Mouse (Mus musculus): ENCODE measurements at regions not wholly inside any gene's neighbourhood (a gene's known extent, or its start where the extent isn't known, plus 50 kb on each side); places are given as distances from the start of the nearest gene placed in this dataset.
"Not testable (repeated sequence)": the region's sequence is repeated elsewhere in the genome, so short reads cannot be mapped to it uniquely, and the experiment has no call there.

DNA sequence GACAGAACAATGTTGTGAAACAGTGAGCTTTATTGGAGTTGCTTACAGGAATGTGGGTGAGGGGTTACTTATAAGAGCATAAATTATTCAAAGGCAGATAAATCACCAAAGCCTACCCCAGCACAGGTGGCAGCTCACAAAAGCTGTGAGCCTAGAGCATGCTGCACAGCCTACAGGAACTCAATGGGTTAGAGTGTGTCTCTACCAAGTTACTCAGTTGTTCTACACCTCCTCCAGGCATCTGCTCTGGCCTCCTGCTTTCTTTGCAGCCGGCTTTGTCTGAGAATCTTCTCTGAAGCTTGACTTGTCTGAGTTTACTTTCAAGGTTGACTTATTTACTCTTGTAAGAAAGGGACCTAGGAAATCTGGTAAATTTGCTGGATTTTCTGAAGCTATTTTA, 336.5 kb downstream of the Fscb start:
- Histone ChIP-seq H3K27ac (replicated peaks) (no peak overlapping the region), H3K36me3 (no peaks in the 10 kb centered on the region), H3K4me1 (replicated peaks) (no peaks in the 10 kb centered on the region), H3K4me3 (no peak overlapping the region), H3K9me3 (no peaks in the 10 kb centered on the region), H3K27me3 (no peaks in the 10 kb centered on the region), H3K4me2 (no peak overlapping the region), H3K9ac (no peak overlapping the region)
- WGBS: 70% methylated on average over 1 of the region's 1 CpGs
- no peak for ATAC-seq (ENCODE audit: low read depth)

DNA sequence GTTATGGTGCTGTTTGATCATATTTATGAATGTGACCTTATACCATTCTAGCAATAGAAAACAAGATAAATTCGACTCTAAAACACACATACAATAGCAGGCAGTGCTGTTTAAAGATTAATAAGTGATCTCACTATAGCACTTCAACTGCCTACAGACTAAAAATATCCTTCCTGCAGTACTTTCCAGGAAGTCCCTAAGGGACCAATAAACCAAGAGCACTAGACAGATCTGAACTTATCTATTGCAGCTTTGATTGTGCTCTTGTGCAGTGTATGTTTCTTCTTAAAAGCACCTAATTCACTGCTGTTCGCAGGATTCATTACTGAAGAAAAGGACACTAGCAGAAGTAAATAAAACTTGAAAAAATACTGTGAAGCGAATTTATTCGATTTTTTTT, 358.1 kb downstream of the Fscb start:
- no peak overlapping the region for H3K4me2 ChIP-seq
- no peaks in the 10 kb centered on the region for H3K27me3 ChIP-seq
- no peaks in the 10 kb centered on the region for H3K9me3 ChIP-seq
- 0 out of 2 replicates have a peak, but pooled peaks have one; percentile 11 for ATAC-seq (ENCODE audit: low read depth)
- H3K4me3 ChIP-seq: no peak overlapping the region
- no peak overlapping the region for H3K9ac ChIP-seq
- no peaks in the 10 kb centered on the region for H3K36me3 ChIP-seq
- WGBS: 73% methylated on average over 4 of the region's 4 CpGs
- H3K4me1 ChIP-seq (replicated peaks): no peaks in the 10 kb centered on the region
- no peak overlapping the region for H3K27ac ChIP-seq (replicated peaks)

DNA sequence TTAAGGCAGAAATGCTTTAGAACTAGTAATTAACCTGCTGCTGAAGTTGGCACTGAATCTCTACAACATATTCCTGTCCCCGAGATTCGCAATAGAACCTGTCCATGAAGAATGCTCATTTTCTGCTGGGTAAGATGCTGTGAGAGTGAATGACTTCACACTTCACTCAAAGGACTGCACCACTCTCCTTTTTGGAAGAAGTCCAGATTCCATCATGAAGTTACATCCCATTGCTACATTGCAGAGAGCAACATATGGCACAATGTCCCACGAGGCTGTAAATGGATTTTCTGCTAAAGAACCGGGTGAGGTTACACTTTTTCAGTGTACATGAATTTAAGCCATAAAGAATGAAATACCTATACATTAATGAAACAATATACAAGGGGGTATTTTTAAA, 360.0 kb downstream of the Fscb start:
- H3K27me3 ChIP-seq: no peaks in the 10 kb centered on the region
- H3K4me1 ChIP-seq (replicated peaks): no peaks in the 10 kb centered on the region
- no peak overlapping the region for H3K27ac ChIP-seq (replicated peaks)
- H3K9ac ChIP-seq: no peak overlapping the region
- H3K36me3 ChIP-seq: no peaks in the 10 kb centered on the region
- no peak overlapping the region for H3K4me3 ChIP-seq
- ATAC-seq (ENCODE audit: low read depth): no peak
- H3K9me3 ChIP-seq: no peaks in the 10 kb centered on the region
- no peak overlapping the region for H3K4me2 ChIP-seq
- 66% methylated on average over 4 of the region's 4 CpGs for WGBS

- Histone ChIP-seq H3K27ac (replicated peaks) (no peak overlapping the region), H3K27me3 (no peaks in the 10 kb centered on the region), H3K4me3 (no peak overlapping the region), H3K4me1 (replicated peaks) (no peaks in the 10 kb centered on the region), H3K4me2 (no peak overlapping the region), H3K9me3 (no peaks in the 10 kb centered on the region), H3K36me3 (no peaks in the 10 kb centered on the region), H3K9ac (no peak overlapping the region)
- WGBS: 43% methylated on average over 2 of the region's 2 CpGs
- ATAC-seq (ENCODE audit: low read depth): no peak
Measured at GRCm38 (mm10) chr12:64104214-64104613, 370.3 kb downstream of the Fscb start.

DNA sequence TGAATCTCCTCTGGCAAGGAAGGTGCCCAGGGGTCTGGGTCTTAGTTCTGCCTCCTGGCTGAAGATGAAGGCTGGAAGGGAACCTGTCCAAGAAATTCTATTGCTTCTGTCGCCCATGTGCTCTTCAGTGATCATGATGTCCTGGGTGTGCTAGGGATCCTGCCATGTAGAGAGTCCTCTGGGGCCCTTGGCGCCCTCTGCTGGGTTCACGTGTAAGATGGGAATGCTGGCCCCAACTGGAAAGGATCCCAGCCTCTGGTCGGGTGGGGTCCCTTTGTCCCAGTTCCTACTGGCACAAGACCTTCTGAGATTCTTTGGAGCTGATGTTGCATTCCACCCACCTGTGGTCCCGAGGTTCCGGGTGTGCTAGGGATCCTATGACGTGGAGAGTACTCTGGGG, 397.7 kb downstream of the Fscb start:
- H3K36me3 ChIP-seq: no peaks in the 10 kb centered on the region
- H3K27me3 ChIP-seq: no peaks in the 10 kb centered on the region
- no peaks in the 10 kb centered on the region for H3K4me1 ChIP-seq (replicated peaks)

DNA sequence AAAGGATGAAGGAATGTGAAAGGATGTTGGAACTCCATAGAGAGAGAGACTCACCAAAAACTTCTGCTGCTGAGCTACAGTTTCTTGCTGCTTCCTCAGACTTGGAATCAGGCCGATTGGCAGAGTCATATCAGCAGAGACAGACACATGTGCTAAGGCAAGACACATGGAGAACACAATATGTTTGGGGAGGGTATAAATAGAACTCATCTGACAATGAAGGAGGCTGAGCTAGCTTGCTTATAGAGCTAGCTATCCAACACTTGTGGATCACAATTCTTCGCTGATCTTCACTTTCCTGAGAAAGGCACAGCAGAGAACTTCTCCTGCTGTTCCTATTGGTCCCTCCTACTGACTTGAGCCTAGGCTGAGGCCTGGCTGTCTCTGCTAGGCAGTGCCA, 429.0 kb downstream of the Fscb start:
- no peak overlapping the region for H3K9ac ChIP-seq
- no peaks in the 10 kb centered on the region for H3K27me3 ChIP-seq
- H3K4me3 ChIP-seq: no peak overlapping the region
- no peaks in the 10 kb centered on the region for H3K4me1 ChIP-seq (replicated peaks)
- no peak overlapping the region for H3K27ac ChIP-seq (replicated peaks)
- no peaks in the 10 kb centered on the region for H3K9me3 ChIP-seq
- 88% methylated on average over 2 of the region's 2 CpGs for WGBS
- no peak for ATAC-seq (ENCODE audit: low read depth)
- no peaks in the 10 kb centered on the region for H3K36me3 ChIP-seq
- H3K4me2 ChIP-seq: no peak overlapping the region

More for the DNA sequence above, 397.7 kb downstream of the Fscb start:
- no peak overlapping the region for H3K4me2 ChIP-seq
- WGBS: 68% methylated on average over 7 of the region's 7 CpGs
- H3K9me3 ChIP-seq: no peaks in the 10 kb centered on the region
- H3K9ac ChIP-seq: no peak overlapping the region
- H3K27ac ChIP-seq (replicated peaks): no peak overlapping the region
- no peak for ATAC-seq (ENCODE audit: low read depth)
- H3K4me3 ChIP-seq: no peak overlapping the region

DNA sequence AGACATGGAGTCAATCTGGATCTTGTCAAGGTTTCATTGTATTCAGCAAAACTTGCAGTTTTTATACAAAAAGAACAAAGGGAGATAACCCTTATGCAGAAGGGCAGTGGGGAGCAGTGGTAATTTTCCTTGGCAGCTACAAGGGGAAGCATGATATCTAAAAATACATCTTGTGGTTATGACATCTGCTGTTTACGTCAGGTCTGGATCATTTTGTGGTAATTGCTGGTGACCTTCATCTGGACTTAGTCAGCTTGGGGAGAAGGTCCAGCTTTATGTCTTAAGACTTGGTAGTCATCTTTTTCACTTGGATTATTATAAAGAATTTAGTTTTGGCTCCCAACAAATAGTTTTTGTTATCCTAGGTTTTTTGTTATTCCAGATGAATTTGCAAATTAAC, 465.9 kb downstream of the Fscb start:
- H3K27me3 ChIP-seq; H3K4me3 ChIP-seq; H3K4me1 ChIP-seq (replicated peaks); H3K4me2 ChIP-seq; H3K9ac ChIP-seq; ATAC-seq (ENCODE audit: low read depth); H3K36me3 ChIP-seq; H3K9me3 ChIP-seq; H3K27ac ChIP-seq (replicated peaks): not testable (repeated sequence)
- WGBS: 90% methylated on average over 1 of the region's 1 CpGs
